Mouse (Mus musculus) naive thymus-derived CD4-positive, alpha-beta T cell, adult 2 months (primary cell): ENCODE data around the gene Tnni3k.

Experiments used
- DNase-seq: peaks from one replicate; pipeline ENCODE4 v3.0.0-alpha.2; 2011; ENCODE audit warnings: low read depth

The Tnni3k gene

GRCm38 (mm10) chr3:154949551-154949950 is 105.7 kb downstream of the Tnni3k start:
- no peak for DNase-seq

GRCm38 (mm10) chr3:154945688-154946161 is 109.5 kb downstream of the Tnni3k start:
- DNase-seq: no peak

- no peak for DNase-seq
Measured at GRCm38 (mm10) chr3:154927757-154928156, 127.5 kb downstream of the Tnni3k start.

DNA sequence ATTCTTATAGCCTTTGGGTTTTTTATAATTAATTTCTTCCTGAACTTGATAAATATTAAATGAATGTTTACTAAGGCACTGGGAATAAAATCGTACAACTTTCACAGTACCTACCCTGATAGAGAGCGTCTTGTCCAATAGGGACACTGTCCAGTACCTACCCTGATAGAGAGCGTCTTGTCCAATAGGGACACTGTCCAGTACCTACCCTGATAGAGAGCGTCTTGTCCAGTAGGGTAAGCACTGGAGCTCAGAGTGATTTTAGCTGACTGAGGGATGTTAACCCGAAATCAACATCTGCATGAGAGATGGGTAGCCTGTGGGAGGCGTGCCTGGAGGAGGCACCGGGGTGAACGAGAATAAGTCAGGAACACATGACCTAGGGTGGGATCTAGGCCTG is 130.3 kb downstream of the Tnni3k start:
- DNase-seq: no peak

GRCm38 (mm10) chr3:154915566-154915965 is 139.6 kb downstream of the Tnni3k start:
- DNase-seq: no peak

DNA sequence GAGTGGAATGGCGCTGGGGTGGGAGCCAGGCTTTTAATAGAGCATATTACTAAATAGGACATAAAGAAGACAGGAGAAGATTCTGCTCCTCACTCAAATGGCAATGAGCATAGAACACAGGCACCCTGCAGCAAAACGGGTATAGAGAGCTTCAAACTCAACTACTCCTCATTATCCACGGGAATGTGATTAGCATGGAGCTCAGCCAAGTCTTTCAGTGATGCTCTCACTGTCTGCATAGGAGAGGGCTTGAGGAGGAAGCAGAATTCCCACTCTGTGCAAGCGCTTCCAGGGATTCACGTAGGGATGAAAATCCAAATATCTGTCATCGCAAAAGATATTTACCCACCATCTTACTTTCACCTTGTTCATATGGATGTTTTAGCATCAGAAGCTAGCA is 141.6 kb downstream of the Tnni3k start:
- no peak for DNase-seq

GRCm38 (mm10) chr3:154896737-154897136 is 158.5 kb downstream of the Tnni3k start:
- no peak for DNase-seq

DNA sequence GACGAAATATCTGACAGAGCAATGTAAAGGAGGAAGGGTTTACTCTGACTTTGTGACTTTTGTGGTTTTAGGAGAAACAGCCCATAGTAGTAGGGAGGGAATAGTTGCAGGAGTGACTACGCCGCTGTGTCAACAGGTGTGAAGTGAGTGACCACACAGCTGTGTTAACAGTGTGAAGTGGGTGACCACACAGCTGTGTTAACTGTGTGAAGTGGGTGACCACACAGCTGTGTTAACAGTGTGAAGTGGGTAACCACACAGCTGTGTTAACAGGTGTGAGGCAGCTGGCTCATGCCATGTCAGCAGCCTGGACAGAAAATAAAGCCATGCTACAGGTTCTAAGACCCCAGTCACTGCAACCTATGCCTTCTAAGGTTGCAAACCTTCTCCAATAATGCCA is 162.0 kb downstream of the Tnni3k start:
- no peak for DNase-seq

- DNase-seq: no peak
Measured at GRCm38 (mm10) chr3:154885452-154885851, 169.8 kb downstream of the Tnni3k start.

DNA sequence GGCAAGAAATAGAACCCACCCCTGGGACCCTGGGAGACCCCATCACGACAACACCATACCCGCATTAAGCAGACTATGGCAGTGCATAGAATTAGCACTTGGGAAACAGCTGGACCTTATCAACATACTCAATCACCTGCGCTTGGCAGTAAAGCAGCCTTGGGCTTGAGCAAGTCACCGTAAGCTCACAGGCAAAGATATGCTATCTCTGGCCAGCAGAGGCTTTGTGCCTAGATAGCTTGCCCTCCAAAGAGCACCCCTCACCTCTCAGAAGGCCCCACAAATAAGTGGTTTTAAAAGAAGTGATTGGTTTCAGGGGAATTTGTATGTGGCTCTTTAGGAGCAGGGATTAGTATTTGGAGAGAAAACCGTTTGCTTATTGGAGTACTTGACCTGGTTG is 170.2 kb downstream of the Tnni3k start:
- DNase-seq: no peak

GRCm38 (mm10) chr3:154881428-154881986 is 173.7 kb downstream of the Tnni3k start:
- DNase-seq: no peak

- no peak for DNase-seq
Measured at GRCm38 (mm10) chr3:154880536-154880939, 174.7 kb downstream of the Tnni3k start.

DNA sequence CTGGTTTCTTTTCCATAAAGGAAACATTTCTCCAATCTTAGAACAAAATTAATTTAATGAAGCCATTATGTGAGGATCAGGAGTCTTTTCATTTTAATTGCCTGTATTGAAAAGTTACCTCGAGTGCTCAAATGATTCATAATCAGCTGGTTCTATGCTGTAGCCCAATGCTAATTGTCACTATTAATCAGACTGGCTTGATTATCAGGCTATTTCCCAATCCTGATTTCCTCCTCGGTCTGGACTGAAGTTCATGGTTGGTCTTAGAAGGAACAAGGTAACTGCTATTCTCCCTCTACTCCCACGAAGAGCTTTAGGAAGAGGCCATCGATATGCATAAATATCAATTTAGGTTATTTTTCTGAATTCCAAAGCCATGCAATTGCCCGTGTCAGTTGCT is 175.1 kb downstream of the Tnni3k start:
- DNase-seq: no peak

DNA sequence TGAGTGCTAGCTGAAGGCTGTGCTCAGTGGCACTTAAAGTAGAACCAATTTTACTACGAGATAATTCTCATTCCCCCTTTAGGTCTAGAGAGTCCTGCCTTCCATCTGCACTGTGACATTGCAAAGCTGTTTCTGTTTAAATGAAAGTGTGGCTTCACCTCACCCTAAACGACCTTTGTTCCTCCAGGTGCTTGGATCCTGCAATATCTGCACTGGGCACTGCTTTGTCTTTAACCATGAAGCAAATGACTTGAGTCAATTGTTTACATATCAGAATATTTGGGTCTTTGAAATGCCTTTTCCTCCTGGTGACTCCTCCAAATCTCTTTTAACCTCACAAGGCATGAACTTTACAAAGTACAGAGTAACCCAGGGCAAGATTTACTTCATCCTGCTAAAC is 175.7 kb downstream of the Tnni3k start:
- DNase-seq: no peak

GRCm38 (mm10) chr3:154879080-154879479 is 176.1 kb downstream of the Tnni3k start:
- DNase-seq: no peak

- no peak for DNase-seq
Measured at GRCm38 (mm10) chr3:154868807-154869206, 186.4 kb downstream of the Tnni3k start.

GRCm38 (mm10) chr3:154861921-154862320 is 193.3 kb downstream of the Tnni3k start:
- no peak for DNase-seq

GRCm38 (mm10) chr3:154859721-154860120 is 195.5 kb downstream of the Tnni3k start:
- no peak for DNase-seq

- no peak for DNase-seq
Measured at GRCm38 (mm10) chr3:154853257-154853656, 201.9 kb downstream of the Tnni3k start.

DNA sequence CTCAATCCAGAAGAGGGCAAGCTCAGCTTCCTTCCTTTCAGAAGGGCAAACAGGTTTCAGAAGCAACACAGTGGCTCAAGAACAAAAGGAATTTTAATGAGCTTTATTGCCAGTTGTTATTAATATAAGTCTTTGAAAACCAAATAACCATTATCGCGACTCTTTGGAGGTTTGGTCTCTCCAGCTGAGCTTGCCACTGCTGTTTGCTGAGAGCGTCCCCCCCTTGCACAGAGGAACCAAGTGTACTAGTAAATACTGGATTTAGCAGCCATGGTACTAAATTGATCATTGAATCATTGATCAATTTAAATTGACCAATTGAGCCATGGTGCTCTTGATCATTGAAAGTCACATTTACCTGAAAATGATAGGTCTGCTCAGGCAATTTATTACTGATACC is 202.9 kb downstream of the Tnni3k start:
- DNase-seq: no peak

- DNase-seq: no peak
Measured at GRCm38 (mm10) chr3:154842247-154842646, 213.0 kb downstream of the Tnni3k start.

DNA sequence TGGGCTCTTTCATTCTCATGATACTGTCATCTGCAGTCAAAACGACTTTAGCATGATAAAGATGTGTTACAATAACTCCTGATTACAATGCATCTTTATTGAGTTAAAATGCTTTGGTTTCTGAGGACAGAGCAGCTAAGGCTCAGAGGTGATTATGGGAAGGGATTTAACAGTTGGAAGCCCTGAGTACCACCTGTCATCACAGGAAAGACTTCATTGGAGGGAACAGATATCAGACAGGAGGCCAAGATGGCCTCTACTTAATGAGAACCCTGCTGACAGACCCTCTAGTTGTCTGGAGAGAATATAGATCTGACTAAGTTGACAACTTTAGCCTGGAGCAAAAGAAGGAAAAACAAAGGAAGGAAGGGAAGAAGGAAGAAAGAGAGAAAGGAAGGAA is 214.1 kb downstream of the Tnni3k start:
- no peak for DNase-seq

- DNase-seq: no peak
Measured at GRCm38 (mm10) chr3:154837861-154838260, 217.3 kb downstream of the Tnni3k start.

DNA sequence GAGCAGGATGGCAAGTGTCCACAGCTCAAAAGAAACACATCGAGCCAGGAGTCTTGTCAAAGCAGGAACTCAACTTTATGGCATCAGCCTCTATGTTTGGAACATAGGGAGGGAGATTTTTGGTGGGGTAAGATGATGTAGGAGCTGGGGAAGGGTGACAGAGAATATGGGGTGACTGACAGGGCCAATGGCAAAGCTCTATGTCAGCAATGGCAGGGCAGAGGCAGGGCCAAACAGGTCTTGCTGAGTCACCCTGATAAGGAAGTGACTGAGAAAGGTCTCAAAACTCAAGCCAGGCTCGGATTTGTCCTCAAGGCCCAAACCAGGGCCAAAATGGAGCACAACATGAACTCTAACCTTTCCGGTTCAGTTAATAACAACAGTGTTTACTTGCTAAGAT is 219.1 kb downstream of the Tnni3k start:
- no peak for DNase-seq

- no peak for DNase-seq
Measured at GRCm38 (mm10) chr3:154834373-154834772, 220.8 kb downstream of the Tnni3k start.
